Mouse (Mus musculus) mouse trophoblast stem cell (cell line): ENCODE results near the gene Ank.

Experiments
- in situ Hi-C, 2 experiments: fragments of 300-500 bp; cut with MseI, MboI; formaldehyde crosslinking; loops; 2 replicates in 1 of 2; 3 replicates in 1 of 2; pipeline ENCODE4 v1.15.1; 2025

The Ank gene

DNA sequence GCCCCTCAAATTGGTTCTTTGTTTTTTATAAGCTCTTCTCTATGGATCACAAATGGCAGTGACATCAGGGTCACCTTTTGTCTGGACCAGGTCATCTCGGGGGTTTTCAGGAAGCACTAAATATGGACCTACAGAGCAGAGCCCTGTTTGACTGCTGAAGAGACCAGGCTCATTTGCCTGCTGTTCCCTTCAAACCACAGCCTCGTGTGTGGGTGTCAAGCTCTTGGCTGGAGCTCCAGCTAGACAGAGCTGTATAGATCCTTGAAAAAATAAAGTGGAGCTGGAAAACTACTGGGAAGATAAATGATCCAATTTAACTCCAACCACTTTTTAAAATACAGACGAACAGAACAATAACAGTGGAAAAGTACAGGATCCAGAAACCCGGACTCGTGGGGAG is 70.3 kb downstream of the Ank start:
- in situ Hi-C loops, result no loop called here

DNA sequence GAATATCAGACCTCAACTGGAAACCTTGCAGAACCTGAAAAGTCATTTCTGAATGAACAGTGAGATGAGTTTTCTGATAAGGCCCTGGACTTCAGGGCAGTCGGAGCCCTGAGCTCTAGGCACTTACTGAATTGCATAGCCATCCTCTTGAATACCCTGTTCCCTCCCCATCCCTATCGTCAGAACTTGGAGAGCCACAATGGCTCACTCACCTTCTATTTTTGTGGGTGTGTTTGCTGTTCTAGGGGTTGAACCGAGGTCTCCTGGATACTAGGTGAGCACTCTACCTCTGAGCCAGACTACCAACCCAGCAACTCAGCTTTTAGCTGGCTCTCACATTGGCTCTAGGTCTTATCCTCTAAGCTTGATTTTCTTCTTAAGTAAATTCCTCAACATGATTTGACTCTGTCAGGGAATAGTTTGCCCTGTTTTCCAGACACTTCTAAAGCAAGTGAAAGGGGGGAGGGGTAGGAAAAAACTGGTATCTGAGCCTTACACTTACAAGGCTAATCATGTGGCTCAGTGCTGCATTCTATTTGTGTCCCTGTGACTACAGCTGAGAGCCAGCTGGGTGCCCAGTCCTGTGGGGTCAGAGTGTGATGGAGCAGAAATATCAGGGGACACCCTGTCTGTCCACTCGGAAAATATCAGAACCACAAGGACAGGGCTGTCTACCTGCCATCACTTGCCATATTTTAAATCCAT is 71.2 kb downstream of the Ank start:
- in situ Hi-C loops, result no loop called here

DNA sequence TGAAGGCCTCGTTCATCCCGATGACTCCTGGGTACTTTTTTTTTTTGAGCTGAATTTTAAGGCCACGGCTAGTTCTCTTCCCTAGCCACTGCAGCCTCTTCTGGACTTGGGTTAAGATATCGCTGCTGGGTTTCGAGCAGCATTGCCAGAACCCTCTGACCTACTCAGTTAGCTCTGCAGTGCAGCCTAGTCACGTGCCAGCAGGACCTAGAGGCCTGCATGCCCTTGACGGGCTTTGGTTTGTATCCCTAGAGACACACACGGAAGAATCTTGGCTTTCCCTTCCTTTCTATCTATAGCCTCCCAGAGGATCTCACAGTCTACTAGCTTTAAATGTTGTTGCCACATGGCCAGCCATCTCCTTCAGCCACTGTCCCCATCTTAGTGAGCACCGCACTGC is 73.3 kb downstream of the Ank start:
- in situ Hi-C loops, result loop anchor here in 1 of 2 experiments (5.0 kb wide), 1 partner anchor 72 kb away; the partner anchor contains the start of gene Ank

GRCm38 (mm10) chr15:27545203-27545602 is 78.7 kb downstream of the Ank start:
- in situ Hi-C loops, result no loop called here

GRCm38 (mm10) chr15:27548110-27548509 is 81.6 kb downstream of the Ank start:
- in situ Hi-C loops, result no loop called here

DNA sequence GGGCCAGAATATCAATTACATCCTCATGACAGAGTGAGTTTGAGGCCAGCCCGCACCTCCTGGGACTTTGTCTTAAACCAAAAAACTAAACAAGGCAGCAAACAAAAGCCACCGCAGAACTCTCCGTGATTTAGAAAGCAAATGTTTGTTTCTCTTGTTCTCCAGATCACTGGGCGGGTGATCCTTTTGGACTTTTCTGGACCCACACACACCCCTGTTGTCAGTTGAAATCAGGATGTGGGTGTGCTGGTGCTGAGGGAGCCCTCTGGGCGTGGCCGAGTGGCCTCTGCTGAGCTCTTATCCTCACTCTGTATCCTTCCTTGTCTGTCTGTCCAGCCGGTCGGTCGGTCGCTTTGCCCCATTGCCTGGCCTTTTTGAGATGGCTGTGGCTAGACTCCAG is 82.6 kb downstream of the Ank start:
- in situ Hi-C loops, result no loop called here

DNA sequence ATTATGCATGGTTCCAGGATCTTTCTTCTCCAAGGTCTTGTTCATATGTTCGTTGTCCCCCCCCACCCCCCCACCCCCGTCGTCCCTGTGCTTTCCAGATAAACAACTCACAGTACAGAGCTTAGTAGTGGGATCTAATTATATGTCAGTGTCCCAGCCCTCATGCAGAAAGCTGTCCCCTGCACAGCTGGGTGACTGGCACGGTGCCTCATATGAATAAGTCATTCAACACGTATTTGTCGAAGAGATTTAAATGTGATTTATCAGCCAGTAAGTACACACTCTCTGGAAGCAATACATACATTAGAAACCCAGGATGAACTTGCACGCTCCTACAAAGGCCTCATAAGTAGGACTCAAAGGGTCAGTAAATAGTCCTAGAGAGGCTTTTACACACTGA is 83.4 kb downstream of the Ank start:
- in situ Hi-C loops, result no loop called here

GRCm38 (mm10) chr15:27550358-27550992 is 84.0 kb downstream of the Ank start:
- in situ Hi-C loops, result no loop called here

DNA sequence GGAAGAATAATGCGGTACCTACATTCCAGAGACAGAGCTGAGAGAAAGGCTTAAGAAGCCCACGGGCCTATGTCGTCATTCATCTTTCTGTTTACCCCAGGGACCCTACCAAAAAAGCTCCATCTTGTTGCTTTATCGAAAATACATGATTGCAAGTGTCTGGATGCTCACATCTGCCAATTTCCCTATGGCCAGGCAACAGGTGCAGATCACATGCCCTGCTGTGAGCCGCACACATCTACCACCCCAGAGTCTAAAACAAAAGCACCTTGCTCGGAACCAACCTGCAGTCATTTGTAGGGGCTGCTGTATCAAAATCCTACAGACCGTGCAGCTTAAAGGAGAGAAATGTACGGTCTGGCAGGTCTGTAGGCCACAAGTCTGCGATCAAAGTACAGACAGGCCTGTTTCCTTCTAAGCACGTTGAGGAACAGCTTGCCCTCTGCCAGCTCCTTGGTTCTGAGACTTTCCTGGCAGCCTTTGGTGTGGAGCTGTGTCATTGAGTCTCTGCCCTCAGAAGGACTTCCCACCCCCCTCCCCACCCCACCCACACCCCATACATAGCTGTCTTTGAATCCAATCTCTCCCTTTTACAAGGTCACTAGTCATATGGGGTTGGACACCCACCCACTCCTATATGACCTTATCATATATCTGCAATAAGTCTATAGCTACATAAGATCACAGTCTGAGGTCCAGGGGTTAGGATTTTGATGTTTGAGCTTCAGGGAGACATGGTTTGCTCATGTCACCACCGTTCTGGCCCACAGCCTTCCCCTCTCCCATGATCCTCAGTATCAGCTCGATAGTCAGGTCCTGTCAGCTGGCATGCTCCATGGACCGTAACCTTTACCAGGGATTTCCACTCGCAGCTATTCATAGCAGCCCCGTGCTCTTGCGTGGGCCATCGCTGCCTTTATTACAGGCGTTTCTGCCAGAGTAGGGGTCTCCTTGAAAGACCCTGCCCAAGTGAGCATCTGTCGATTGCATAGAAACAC is 84.9 kb downstream of the Ank start:
- in situ Hi-C loops, result no loop called here

- in situ Hi-C loops, result no loop called here
These were observed 85.7 kb downstream of the Ank start for GRCm38 (mm10) chr15:27552129-27552700.

- in situ Hi-C loops, result no loop called here
These were observed 87.1 kb downstream of the Ank start for GRCm38 (mm10) chr15:27553554-27553953.

DNA sequence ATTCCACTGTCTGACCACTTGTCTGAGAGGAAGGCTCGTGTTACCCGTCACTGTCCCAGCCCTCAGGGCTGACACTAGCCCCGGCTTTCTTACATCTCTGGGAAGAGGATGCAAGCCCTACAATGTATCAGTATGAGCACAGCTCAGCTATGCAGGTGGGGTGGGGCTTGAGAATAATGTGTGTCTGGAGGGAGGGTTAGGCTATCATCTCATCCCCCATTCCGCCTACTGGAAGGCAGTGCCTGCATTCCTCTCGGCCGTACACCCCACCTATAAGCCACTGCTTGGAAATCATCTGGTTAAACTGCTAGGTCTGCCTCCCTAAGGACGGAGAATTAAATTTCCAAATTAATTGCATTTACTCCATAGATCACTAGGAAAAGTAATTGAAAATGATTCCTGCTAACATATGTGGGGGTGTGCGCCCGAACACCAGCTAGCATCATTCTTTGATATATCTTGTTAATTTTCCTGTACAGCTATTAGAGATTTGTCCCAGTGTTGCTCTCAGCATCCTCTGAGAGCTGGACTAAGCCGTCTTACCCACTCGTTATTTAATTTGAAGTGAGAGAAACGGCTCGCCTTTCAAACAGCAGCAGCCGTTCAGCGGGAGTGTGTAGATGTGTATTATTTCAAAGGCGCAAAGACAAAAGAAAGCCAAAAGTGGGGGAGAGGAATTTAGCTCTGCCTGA is 92.1 kb downstream of the Ank start:
- in situ Hi-C loops, result no loop called here

- in situ Hi-C loops, result no loop called here
These were observed 93.8 kb downstream of the Ank start for GRCm38 (mm10) chr15:27560315-27560714.

DNA sequence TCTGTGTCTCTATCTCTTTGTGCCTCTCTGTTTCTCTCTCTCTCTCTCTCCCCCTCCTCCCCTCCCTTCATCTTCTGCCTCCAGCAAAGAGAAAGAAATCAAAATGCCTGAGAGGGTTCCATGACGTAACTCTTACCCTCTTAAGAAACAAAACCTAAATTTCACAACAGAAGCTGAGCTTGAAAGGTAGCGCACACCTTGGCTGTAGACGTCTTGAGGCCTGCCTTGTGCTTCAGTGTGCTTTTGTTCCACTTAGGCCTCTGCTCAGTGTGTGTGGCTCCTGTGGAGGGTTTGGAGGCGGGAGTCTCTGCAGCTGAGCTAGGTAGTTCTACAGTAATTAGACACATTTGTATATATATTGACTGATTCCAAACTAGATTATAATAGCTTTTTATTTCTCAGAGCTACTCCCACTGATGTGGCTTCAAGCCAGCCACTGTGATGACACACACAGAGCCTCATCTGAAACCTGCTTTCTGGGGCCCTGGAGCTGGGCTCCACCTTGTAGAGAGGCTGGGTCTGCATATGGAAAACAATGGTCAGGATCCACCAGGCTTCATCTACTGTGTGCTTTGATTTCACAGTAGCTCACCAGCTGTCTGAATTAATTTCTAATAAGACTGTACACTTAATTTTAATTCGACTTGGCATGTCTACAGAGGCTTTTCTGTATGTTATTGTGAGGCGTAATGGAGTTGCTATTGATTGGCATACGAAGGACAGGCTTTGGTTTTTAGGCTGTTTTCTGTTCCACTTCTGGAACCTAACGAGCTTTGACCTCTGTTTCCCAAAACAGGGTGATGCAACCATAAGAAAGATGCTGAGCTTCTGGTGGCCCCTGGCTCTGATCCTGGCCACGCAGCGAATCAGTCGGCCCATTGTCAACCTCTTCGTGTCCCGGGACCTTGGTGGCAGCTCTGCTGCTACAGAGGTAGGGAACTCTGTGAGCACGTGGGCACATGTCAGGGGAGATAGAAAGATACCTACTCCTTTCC is 97.9 kb downstream of the Ank start:
- in situ Hi-C loops, result no loop called here

DNA sequence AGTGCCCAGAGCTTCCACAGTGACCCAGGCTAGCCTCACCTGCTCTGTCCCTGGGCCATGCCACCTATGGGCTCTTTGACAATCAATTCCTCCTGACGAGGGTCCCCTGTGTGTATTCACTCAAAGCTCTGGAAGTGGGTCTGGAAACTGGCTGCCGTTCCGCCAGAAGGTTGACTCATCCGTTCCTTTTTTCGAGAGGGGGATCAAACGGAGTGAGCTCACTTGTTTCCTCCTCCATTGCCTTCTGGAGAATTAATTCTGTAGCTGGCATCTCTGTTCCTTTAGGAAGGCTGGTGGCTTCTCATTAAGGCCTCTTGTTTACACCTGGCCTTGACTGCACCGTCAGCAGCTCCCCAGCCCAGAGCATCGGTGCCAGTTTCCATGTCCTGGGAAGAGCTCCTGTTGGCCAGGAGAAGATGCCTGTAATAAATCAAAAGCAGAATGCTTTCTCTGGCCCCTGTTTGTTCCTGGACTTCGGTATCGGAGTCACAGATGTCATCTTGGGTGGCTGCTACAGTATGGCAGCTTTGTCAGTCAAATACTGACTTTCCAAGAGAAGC is 99.2 kb downstream of the Ank start:
- in situ Hi-C loops, result no loop called here

DNA sequence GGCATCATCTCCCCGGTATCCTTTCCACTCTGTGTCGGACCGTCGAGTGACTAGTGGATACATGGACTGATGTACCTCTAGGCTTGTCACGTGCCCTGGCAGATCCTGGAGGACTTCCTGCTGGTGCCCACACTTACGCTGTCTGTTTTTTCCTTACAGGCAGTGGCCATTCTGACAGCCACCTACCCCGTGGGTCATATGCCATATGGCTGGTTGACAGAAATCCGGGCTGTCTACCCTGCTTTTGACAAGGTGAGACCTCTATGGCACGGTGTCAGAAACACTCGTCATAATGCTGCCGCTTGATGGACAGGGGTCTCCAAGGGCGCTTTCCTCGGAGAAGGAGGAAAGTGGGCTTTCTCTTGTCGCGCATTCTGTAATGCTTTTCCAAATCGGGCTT is 100.9 kb downstream of the Ank start:
- in situ Hi-C loops, result no loop called here

DNA sequence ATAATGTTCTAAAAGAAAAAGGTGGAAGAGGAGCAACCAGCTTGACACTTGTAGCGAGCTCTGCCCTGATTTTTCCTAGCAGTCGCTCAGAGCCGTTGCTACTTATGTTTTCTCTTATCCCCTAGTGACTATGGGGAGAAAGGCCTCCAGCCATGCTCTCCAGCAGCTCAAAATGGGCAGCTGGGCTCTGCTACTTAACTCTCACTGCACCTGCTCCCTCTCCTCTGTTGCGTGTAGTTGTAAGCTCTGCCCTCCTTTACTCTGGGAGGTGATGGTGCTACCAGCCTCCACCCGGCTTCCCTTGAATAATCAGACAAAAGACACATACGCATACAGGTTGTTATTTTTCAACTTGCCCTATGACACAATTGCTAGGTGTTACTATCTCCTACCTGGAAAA is 101.9 kb downstream of the Ank start:
- in situ Hi-C loops, result no loop called here

GRCm38 (mm10) chr15:27569924-27570323 is 103.4 kb downstream of the Ank start:
- in situ Hi-C loops, result no loop called here

DNA sequence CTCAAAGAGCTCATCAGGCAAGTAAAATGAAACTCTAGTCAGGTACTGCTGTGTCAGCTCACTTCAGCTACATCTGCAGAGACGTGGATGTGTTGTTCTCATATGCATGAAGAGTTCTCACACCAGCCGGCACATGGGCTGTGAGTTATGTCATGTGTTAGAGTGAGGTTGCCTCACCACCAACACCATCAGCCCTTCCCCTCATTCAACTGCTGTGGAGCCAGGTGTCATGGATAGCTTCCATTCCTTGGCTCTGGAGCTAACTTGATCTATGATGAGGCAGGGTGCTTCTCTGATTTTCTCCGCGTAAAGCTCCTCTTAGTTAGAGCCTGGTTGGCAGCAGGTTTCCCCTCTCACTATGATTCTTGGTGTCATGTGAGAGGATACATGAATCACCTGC is 103.9 kb downstream of the Ank start:
- in situ Hi-C loops, result no loop called here

DNA sequence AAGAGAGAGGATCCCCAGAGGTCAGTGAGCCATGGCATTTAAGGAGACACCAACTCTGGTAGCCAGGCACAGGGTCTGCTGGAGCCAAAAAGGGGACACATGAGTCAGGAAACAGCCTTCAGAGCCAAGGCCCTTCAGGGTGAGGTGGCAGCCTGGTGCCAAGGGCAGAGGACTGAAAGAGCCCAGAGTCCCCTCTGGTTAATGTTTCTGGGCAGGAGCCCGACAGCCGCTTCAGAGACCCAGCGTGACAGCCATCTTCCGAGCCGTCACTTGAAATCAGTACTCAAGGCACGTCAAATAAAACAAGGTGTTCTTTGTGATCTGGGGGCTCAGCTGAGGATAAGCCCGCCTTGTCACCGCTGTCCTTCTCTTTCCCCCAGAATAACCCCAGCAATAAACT is 104.7 kb downstream of the Ank start:
- in situ Hi-C loops, result no loop called here
